Mouse (Mus musculus) brain, embryonic 18.5 days (tissue): ENCODE measurements at regions not wholly inside any gene's neighbourhood (a gene's known extent, or its start where the extent isn't known, plus 50 kb on each side); places are given as distances from the start of the nearest gene placed in this dataset.
A peak's percentile ranks its signal among the peaks of the same experiment; 100 is the strongest.

Experiments
- DNase-seq: peaks from one replicate; pipeline ENCODE4 v3.0.0-alpha.2; 2012; ENCODE audit warnings: low read depth, low spot score

- peak; percentile 10 for DNase-seq
Observed at GRCm38 (mm10) chr7:62924585-62925331, 101.3 kb upstream of the A26c2 start.

GRCm38 (mm10) chr7:62922246-62922645 is 98.8 kb upstream of the A26c2 start:
- DNase-seq: no peak

DNA sequence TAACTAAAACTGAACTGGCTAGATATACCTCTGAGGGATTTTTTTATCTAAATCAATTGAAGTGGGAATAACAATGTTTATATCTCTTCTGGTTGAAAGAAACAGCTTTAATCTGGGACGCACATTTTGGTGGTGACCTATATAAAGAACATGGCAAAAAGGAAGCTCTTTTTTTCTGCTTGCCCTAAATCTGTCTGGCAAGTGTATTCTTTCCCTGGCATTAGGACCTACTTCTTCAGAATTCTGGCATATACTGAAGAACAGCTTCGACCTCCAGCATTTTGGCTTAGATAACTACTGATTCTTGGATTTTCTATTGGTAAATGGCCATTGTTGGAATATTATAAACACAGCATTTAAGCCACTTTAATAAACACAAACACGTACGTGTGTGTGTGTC is 70.9 kb upstream of the A26c2 start:
- no peak for DNase-seq

- DNase-seq: peak; percentile 12
Observed at GRCm38 (mm10) chr7:62877033-62877432, 53.6 kb upstream of the A26c2 start.
